Mouse (Mus musculus) sigmoid colon, adult 10 weeks (tissue): ENCODE results near the gene Lrrc34. TPM values are rescaled to one million over a fixed set of nuclear protein-coding genes. Genes with fewer than 3 reads are reported as not detected.

Experiments
- polyA plus RNA-seq: library from polyadenylated mRNA; stranded (reverse); fragments of 350-450 nt; fragmentation: Illumina TruSeq; extraction: RNeasy Lipid Tissue Mini Kit (QIAGEN cat#74804); gene quantifications from one replicate; pipeline ENCODE4 v1.2.3, GENCODE M21; 2014; ENCODE audit warnings: low read depth, low replicate concordance

Gene Lrrc34
- 0.22 TPM for polyA plus RNA-seq

DNA sequence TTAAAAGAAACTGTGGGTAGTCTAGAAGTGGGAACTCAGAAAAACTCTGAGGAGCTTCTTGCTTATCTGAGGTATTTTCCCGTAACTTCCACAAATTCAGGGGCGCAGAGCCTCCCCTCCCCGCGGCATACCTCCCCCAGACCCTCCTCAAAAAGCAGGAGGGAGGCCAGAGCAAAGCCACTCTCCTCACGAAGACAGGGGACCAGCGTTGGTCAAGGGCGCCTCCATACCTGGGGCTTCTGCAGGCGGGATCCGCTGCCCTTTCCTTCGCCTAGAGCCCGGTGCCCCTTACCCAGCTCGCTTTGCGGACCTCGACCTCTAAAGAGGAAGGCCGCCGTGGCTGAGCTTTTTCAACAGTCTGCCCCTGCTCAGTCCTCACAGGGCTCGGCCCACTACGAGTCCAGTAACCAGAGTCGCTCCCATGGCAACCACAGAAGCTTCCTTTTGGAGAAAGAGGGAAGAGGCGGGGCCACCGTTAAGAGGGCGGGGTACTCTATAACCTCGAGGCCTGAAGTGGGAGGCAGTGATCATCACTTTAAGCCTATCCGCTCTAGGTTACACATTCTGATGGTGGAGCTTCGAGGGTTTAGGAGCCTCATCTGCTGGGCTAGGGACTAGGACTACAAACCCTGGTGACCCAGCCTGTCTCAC, at the start of gene Lrrc34:
Lrrc34 (minus strand) TSS at position 430 of the 651 bp plus-strand sequence.

GRCm38 (mm10) chr3:30644207-30644606, 3.5 kb downstream of the Lrrc34 start, which contains the start of gene Lrriq4:
Gene Lrriq4, plus strand, starts transcription at chr3:30644507.

DNA sequence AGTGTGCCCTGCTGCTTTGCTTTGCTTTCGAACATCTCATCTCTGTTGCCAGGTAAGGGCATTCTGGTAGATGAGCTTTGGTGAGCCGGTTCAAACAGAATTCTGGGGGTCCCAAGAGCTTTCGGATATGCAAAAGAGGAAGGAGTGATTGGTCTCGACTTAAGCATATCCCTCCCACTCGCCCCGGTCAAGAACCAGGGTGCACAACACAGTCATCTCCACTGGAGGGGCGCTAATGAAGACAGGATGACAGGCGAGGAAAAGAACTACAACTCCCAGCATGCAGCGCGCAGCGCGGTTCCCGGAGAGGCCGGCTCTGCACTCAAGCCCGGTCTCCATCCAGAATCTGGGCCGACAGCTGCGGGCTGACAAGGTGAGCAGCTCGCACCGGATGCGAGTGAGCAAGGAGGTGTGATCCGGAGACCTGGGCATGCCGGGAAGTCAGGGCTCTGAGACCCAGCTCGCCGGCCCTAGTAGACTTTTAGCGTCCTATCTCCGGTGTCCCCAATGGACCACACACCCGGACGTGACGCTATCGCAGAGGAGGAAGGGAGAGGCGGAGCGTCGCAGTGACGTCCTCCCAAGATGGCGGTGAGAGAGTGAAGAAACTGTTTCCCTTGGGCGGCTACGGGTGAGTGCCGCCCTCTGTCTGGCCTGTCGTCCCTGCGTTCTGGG, 45.5 kb downstream of the Lrrc34 start, which contains the start of gene Mynn:
Mynn (plus strand) TSS at position 1 of the 675 bp plus-strand sequence.

DNA sequence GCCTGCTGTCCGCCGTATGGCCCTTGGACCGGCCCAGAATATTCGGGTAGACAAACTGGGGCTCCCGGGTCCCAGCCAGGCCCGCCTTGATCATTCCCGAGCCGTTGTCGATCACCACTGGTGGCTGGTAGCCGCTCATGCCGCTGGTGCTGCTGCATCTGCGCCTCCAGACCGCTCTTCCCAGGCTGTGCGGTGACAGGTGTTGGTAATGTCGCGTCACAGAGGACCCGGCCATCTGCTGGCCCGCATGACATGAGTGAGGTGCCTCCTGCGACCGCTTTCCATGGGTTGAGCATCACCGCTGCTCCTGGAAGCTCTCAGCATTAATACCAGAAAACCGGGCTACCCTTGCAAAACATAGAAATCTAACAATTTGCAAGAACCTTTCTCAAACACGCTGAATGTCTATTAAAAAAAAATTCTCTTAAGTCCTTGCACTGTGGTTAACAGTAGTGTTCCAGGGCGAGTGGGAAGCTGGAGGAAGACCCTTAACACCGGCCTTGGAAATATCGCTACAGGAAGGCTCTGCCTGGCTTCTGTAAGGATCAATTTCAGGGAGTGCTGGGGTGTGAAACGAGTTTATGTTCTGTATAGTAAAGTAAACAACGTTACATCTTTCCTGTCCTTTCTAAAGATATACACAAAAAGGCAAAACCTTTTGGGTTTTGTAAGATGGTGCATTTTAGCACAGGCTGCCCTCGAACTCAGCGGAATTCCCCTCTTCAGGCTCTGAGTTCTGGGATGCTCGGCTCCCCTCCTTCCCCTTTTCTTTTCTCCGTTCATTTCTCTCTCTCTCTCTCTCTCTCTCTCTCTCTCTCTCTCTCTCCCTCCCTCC, 47.7 kb downstream of the Lrrc34 start, which contains the start of gene Actrt3:
Actrt3 (minus strand) TSS at position 229 of the 835 bp plus-strand sequence.

Other genes starting within 250 kb of the Lrrc34 start
- gene Mecom, start 99.9 kb downstream of the Lrrc34 start, polyA plus RNA-seq, result 107 TPM
- gene Actrt3, start 47.9 kb downstream of the Lrrc34 start, polyA plus RNA-seq, result not detected
- 38.6 TPM for gene Mynn, start 45.8 kb downstream of the Lrrc34 start, polyA plus RNA-seq
- gene Lrriq4, start 3.4 kb downstream of the Lrrc34 start, polyA plus RNA-seq, result not detected
- gene Lrrc31, start 52.0 kb upstream of the Lrrc34 start, polyA plus RNA-seq, result 28.7 TPM
- not detected for gene Samd7, start 98.4 kb upstream of the Lrrc34 start, polyA plus RNA-seq
- gene Sec62, start 145.0 kb upstream of the Lrrc34 start, polyA plus RNA-seq, result 187 TPM
- gene Gpr160, start 208.1 kb upstream of the Lrrc34 start, polyA plus RNA-seq, result 51.6 TPM